8 mouse cellular contexts compared by ENCODE assay signal in genomic region chr7:110688884-110689681, GRCm38 (mm10).
DNase-seq lines count a peak whose midpoint lies in the region; ATAC-seq and TF ChIP-seq lines count a peak whose summit lies in the region.

No protein-coding gene starts in this region.

- H3K9ac ChIP-seq in liver, embryonic 14.5 days (replicated peaks): no peak overlapping the region

- H3K9me3 ChIP-seq in liver, embryonic 14.5 days (ENCODE audit: control insufficient read depth, low read length): no peaks in the 10 kb centered on the region

- no peak for TF ChIP-seq EP300 in liver, embryonic 14.5 days (IDR thresholded peaks at IDR 0.05; ENCODE audit: low read depth)

- H3K4me1 ChIP-seq in liver, embryonic 14.5 days (replicated peaks; ENCODE audit: control insufficient read depth in 2 of 2, insufficient read depth in 2 of 2, low read length in 1 of 2): peaks cover 0 to 6% of the 10 kb centered on the region in 2 experiments; a peak in 1 of 4 replicates

- no peak overlapping the region for H3K4me3 ChIP-seq in liver, embryonic 14.5 days (ENCODE audit: insufficient read depth in 1 of 2, low read depth in 2 of 2, low read length in 2 of 2)

- intact Hi-C loops in left cerebral cortex, postnatal 14 days (cut with DNase I): no loop called here

- 17% methylated on average over 14 of the region's 14 CpGs for WGBS in liver, embryonic 14.5 days (ENCODE audit: insufficient replicate concordance)

- DNase-seq in 3T3-L1 (ENCODE audit: low read depth, low spot score): peak; percentile 56
- peak; percentile 77 for DNase-seq in Muller cell, postnatal 12 days (ENCODE audit: inconsistent ontology term)
- peak; percentile 71 for DNase-seq in gastrocnemius, adult 18-20 months (ENCODE audit: low spot score)
- peak; percentile 83 for DNase-seq in induced T-regulatory cell, adult 2 months (ENCODE audit: low read depth)
- DNase-seq in liver, embryonic 14.5 days (ENCODE audit: low read depth in 3 of 3, low spot score in 3 of 3): no peak
- peak; percentile 71 for DNase-seq in retina, postnatal 1 day
- DNase-seq in urinary bladder, postnatal 4 days (ENCODE audit: low spot score in 2 of 2): peak; percentile 82 to 90
- DNase-seq in left cerebral cortex, postnatal 14 days (ENCODE audit: low spot score in 2 of 2): no peak

- H3K4me2 ChIP-seq in liver, embryonic 14.5 days (ENCODE audit: low read depth): no peak overlapping the region

- peak; percentile 24; the same call in 1 of the 2 replicates for TF ChIP-seq CTCF in liver, embryonic 14.5 days (IDR thresholded peaks at IDR 0.05; ENCODE audit: low read depth)

- no peaks in the 10 kb centered on the region for H3K27me3 ChIP-seq in liver, embryonic 14.5 days (ENCODE audit: control insufficient read depth, insufficient read depth, low read length)

- H3K27ac ChIP-seq in liver, embryonic 14.5 days: no peak overlapping the region

- no peaks in the 10 kb centered on the region for H3K36me3 ChIP-seq in liver, embryonic 14.5 days (replicated peaks; ENCODE audit: control insufficient read depth, insufficient read depth, low read depth)

- ATAC-seq in liver, embryonic 14.5 days (ENCODE audit: insufficient read depth): no peak

Comparison
In these comparisons a context has a peak if more than half of its experiments do, and no peak if none do; other contexts are left out.
1. DNase-seq: peak in 3T3-L1 (single experiment), Muller cell, postnatal 12 days (single experiment), gastrocnemius, adult 18-20 months (single experiment), induced T-regulatory cell, adult 2 months (single experiment), retina, postnatal 1 day (single experiment) and urinary bladder, postnatal 4 days (2 of 2); none in liver, embryonic 14.5 days (0 of 3) and left cerebral cortex, postnatal 14 days (0 of 2).